Mouse (Mus musculus): ENCODE data around the gene Il18rap. TPM values are rescaled to one million over a fixed set of nuclear protein-coding genes. Genes with fewer than 3 reads are reported as not detected.

The Il18rap gene
- total RNA-seq (2017), result 40.3 and 72.9 TPM in 2 replicates

DNA sequence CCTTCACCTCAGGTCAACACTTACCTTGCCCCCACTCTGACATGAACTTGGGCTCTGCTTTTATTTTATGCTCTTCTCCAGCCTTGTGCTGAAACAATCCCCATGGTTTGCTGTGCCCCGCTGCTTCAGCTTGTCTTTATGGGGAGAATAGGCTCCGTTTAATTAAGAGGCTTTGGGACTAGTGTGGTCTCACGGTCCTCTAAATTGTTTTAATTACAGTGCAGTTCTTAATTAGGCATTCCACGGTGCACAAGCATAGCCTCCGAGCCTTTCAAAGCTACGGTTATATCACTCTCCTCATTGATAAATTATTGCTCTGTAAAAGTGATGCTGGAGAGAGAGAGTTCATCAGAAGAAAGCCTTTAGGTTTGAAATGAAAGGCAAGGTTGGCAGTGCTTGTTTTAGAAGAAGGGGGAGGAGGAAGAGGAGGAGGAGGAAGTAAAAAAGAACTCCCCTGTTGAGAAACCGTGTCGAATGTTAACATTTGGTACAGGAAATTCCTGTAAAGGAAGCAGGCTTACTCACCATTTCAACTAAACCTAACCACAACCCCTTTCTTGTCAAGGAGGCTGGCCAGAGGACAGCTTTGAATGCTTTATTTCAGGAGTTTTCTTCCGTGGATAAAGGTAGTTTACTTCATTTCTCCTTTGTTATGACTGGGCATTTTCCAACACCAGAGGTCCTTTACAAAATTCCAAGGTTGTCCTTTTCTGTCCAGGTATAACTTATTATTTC is at the start of gene Il18rap:
Gene Il18rap, plus strand, starts transcription at position 512 of the 735 bp plus-strand sequence.
- peak; percentile 95 to 98 for ATAC-seq (replicated peaks in 1 of 2; ENCODE audit: insufficient read depth in 1 of 2, low FRiP score in 2 of 2, low TSS enrichment in 1 of 2, low read depth in 1 of 2, poor library complexity in 2 of 2, severe bottlenecking in 2 of 2)

DNA sequence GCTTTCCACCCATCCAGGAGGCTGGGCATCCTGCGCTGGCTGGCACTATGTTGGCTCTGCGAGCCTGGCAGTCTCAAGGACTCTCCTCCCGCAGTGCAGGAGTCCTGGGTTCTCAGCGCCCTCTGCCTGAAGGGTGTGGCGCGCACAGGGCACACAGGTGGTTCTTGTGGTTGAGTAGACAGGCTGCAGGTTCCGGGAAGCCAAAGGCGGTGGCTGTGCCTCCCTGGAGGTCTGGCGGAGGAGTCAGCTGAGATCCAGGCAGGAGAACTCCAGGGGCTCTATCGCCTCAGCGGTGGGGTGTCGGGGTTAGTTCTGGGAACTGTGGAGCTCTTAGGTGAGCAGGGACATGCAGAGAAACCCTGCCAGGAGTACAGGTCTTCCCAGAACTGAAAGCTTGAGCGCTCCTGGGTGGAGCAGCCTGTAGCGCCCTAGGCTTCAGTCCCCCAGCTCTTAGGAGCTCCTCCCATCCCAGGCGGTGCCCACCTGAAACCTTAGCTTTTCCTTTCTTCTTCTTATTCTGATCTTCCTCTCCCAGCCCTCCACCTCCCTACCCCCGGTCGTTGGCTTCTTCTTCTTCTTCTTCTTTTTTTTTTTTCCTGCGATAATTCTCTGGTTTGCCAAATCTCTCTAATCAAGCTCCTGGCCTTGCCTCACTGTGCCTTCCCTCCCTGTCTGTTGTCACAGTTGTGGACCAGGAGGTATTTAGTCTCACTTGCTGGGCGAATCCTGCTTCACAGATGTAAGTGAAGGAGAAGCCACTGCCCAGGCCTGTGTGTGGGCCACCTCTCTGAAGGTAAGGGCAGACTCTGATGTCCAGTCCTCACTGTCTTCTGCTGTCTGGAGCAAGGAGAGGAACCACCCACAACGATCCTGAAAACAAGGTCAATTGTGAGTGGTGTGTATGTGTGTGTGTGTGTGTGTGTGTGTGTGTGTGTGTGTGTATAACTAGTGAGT is 49.4 kb upstream of the Il18rap start, which contains the start of gene Il18r1:
Gene Il18r1, plus strand, starts transcription at position 76 of the 954 bp plus-strand sequence.
- peak; percentile 68 to 73 for ATAC-seq (replicated peaks in 1 of 2; ENCODE audit: insufficient read depth in 1 of 2, low FRiP score in 2 of 2, low TSS enrichment in 1 of 2, low read depth in 1 of 2, poor library complexity in 2 of 2, severe bottlenecking in 2 of 2)

DNA sequence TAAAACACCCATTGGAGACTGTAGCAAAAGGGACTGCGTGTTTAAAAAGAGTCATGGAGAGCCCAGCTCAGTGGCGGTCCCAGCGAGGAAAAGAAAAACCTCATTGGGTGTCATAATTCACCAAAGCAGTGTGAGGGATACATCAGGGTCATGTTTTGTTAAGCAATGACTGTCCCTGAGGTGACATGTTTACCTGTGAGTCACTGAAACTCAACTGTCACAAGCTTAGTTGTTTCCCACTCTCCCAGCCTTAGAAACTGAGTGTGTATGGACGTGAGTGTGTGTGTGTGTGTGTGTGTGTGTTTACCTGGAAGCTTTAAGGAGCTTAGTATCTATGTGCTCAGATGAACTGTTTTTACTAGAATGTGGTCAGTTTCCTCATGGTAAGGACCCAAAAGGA is 47.9 kb upstream of the Il18rap start:
- no peak for ATAC-seq (replicated peaks in 1 of 2; ENCODE audit: insufficient read depth in 1 of 2, low FRiP score in 2 of 2, low TSS enrichment in 1 of 2, low read depth in 1 of 2, poor library complexity in 2 of 2, severe bottlenecking in 2 of 2)

DNA sequence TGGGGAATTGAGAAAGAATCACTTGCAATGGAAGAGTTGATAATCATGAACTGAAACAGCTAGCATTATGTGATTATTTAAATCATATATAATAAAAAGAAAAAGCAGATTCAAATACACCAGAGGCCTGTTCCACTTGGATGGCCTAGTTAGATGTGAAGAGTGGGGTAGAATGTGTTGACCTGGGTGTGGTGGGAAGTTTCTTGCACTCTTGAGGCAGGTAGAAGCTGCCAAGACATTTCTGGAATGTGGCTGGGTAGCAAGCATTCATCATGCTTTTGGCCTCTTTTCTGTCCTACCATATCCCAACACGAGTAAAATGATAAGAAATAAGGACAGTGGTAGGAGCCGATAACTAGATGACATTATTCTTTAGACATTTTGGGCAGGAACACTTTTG is 46.4 kb upstream of the Il18rap start:
- ATAC-seq (replicated peaks in 1 of 2; ENCODE audit: insufficient read depth in 1 of 2, low FRiP score in 2 of 2, low TSS enrichment in 1 of 2, low read depth in 1 of 2, poor library complexity in 2 of 2, severe bottlenecking in 2 of 2), result no peak

DNA sequence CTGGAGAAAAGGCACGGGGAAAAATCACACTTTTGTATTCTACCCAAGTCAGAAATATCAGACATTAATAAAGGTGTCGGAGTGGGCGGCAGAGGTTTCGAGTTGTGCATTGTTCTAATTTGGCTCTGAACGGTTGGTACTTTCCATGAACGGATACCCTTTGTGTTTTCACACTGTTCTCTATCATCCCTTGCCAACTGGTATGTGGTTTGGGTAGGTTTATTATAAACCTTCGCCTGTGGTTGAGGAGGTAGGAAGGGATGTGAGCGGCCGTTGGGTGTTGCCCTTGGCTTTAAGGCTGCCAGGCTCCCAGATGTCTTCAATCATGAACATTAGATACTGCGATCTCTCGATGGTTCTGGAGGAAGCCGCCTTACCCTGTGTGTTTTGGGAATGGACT is 45.3 kb upstream of the Il18rap start:
- ATAC-seq (replicated peaks in 1 of 2; ENCODE audit: insufficient read depth in 1 of 2, low FRiP score in 2 of 2, low TSS enrichment in 1 of 2, low read depth in 1 of 2, poor library complexity in 2 of 2, severe bottlenecking in 2 of 2), result peak; percentile 32 to 69; a peak in 3 of 4 replicates

DNA sequence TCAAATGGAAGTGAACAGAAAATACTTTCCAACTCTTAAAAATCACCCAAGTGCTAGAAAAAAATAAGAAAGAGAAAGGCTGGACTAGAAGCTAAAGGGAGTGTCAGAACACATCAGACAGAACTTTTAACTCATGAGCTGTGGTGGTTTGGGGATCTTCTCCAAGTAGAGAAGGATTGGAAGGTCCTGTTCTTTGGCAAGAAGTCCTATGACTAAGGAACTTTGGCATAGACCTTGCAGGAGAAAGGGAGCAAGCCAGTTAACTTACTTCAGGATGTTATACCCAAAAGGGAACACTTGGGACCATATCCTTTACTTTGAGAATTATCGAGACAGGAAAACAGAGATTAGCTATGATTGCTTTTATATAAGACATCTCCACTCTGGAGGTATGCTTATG is 42.8 kb upstream of the Il18rap start:
- ATAC-seq (replicated peaks in 1 of 2; ENCODE audit: insufficient read depth in 1 of 2, low FRiP score in 2 of 2, low TSS enrichment in 1 of 2, low read depth in 1 of 2, poor library complexity in 2 of 2, severe bottlenecking in 2 of 2), result no peak

DNA sequence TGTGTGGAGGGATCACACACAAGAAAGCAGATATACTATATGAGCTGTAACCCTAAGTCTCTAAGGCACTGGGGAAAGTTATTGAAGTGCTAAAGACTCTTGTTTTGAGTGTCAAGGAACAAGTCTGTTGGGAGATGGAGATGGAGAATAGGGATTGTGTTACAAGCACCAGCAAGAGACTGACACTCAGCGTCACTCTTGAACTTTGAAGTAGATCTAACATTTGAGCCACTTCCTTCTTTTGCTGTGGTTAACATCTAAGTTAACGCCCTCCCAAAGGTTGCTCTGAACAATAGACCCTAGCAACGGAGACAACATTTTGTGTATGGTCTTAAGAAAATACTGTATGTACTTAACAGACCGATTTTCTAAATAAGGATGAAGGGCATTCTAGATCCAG is 41.5 kb upstream of the Il18rap start:
- ATAC-seq (replicated peaks in 1 of 2; ENCODE audit: insufficient read depth in 1 of 2, low FRiP score in 2 of 2, low TSS enrichment in 1 of 2, low read depth in 1 of 2, poor library complexity in 2 of 2, severe bottlenecking in 2 of 2), result peak; percentile 57 to 62

DNA sequence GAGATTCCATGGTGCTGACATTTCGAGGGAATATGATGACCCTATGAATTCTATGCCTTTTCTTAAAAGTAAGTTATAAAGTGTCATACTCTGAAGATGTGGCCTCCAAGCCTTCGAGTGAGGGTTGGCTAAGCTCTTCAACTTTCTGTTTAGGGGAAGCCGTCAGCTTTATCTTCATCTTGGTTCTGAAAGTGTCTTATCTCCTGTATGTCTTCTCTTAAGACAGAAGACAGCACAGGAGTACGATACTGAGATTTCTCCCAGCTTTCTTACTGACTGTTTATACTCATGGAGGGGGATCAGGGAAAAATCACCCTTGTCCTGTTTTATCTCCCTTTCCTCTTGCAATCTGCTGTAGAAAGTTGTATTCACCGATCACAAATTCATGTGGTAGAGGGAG is 40.8 kb upstream of the Il18rap start:
- ATAC-seq (replicated peaks in 1 of 2; ENCODE audit: insufficient read depth in 1 of 2, low FRiP score in 2 of 2, low TSS enrichment in 1 of 2, low read depth in 1 of 2, poor library complexity in 2 of 2, severe bottlenecking in 2 of 2), result no peak

DNA sequence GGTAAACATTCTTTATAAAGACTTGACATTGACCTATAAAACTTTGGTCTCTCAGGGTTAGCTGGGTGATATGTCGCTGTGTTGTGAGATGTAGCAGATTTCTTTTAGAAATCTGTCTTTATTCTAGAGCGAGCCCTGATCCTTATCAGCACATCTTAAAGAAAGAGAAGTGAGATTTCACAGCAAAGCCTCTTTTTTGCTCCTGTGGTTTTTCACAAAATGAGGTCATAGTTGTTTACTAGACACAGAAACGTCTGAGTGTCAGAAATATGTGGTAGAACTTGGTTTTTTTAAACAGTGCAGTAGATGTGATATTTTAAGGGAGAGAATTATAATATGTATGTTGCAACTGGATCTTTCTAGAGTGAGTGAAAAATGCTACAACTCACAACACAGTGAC is 39.5 kb upstream of the Il18rap start:
- peak in 1 of 2 experiments; percentile 51; a peak in 1 of 4 replicates for ATAC-seq (replicated peaks in 1 of 2; ENCODE audit: insufficient read depth in 1 of 2, low FRiP score in 2 of 2, low TSS enrichment in 1 of 2, low read depth in 1 of 2, poor library complexity in 2 of 2, severe bottlenecking in 2 of 2)

DNA sequence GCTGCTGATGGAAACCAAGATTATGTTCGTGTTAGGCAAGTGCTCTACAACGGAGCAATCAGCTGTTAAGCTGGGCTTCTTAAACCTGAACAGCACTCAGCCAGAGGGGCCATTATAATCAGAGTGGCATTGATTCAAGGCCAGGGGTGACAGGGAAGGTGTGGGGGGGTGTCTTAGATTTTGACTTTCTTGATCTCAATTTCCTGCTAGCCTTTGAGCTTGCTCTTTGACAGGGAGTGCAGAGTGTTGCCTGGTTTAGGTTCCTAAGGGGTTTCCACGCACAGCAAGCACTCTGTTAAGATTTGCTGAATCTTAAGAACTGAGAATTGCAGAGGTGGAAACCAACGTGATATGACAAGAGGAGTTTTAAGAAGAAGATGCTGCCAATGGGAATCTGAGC is 38.4 kb upstream of the Il18rap start:
- no peak for ATAC-seq (replicated peaks in 1 of 2; ENCODE audit: insufficient read depth in 1 of 2, low FRiP score in 2 of 2, low TSS enrichment in 1 of 2, low read depth in 1 of 2, poor library complexity in 2 of 2, severe bottlenecking in 2 of 2)

DNA sequence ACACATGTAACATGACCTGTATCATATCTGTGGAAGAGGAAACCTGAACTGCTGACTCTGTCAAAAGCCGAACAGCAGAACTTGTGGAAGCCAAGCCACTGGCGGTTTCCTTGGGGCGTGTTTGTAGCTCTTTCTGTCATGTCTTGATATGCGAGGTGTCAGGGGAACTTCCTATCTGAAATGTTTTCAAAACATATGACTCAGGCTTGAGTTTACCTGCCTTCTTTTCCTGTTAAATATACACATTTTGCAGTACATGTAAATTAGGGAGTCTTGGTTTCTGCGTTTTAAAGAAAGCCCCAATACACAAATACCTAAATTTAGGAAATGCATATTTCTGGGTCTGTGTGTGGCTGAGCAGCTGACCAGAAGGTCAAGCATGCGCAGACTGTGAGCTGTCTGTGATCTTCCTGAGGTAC is 35.6 kb upstream of the Il18rap start:
- ATAC-seq (replicated peaks in 1 of 2; ENCODE audit: insufficient read depth in 1 of 2, low FRiP score in 2 of 2, low TSS enrichment in 1 of 2, low read depth in 1 of 2, poor library complexity in 2 of 2, severe bottlenecking in 2 of 2), result peak; percentile 67 to 79

DNA sequence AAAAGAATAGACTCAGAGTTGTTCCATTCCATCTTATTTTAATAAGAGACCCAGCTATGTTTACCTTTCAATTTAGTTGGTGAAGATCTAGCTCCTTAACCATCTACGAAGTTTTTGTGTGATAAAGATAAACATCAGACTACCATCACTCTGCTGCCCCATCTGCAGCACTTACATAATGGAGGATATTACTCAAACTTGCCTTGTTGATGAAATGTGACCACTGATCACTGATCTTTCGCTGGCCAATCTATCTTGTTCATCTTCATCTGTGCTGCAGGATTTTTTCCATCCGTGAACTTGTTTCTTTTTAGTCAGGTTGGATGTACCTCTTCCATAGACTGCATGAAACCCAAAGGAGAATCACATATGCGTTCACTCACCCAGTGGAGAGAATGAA is 20.6 kb upstream of the Il18rap start:
- no peak for ATAC-seq (replicated peaks in 1 of 2; ENCODE audit: insufficient read depth in 1 of 2, low FRiP score in 2 of 2, low TSS enrichment in 1 of 2, low read depth in 1 of 2, poor library complexity in 2 of 2, severe bottlenecking in 2 of 2)

DNA sequence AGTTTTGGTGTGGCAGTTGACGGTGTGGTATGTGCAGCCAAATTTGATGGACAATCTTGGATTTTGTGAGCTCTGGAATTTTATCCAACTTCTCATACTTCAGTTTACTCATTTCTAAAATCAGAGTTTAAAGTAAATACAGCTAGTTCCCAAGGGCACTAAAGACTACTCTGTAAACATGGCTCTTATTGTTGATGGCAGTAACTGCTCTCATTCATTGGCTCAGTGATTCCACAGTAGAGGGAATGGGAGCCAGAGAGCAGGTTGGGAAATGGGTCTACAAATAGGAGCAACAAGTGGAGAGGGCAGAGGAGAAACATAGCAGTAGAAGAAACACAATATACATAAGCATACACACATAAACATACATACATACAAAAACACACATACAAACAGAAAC is 15.5 kb upstream of the Il18rap start:
- no peak for ATAC-seq (replicated peaks in 1 of 2; ENCODE audit: insufficient read depth in 1 of 2, low FRiP score in 2 of 2, low TSS enrichment in 1 of 2, low read depth in 1 of 2, poor library complexity in 2 of 2, severe bottlenecking in 2 of 2)

DNA sequence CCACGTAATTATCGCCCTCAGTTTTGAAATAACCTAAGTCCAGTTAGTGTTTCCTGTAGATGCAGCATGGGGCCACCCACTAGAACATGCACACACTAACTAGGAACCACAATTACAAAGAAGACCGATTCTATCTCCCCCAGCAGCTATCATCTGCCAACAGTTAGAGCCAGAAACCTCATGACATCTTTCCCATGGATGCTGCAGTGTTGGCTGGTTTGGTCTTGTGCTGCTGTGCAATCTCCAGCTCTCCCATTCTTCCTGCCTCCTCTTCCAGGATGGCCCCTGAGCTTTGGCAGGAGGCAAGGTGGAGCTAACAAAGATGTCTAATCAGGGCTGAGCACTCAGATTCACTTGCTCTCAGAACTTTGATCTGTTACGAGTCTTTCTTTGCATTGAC is 14.0 kb upstream of the Il18rap start:
- no peak for ATAC-seq (replicated peaks in 1 of 2; ENCODE audit: insufficient read depth in 1 of 2, low FRiP score in 2 of 2, low TSS enrichment in 1 of 2, low read depth in 1 of 2, poor library complexity in 2 of 2, severe bottlenecking in 2 of 2)

DNA sequence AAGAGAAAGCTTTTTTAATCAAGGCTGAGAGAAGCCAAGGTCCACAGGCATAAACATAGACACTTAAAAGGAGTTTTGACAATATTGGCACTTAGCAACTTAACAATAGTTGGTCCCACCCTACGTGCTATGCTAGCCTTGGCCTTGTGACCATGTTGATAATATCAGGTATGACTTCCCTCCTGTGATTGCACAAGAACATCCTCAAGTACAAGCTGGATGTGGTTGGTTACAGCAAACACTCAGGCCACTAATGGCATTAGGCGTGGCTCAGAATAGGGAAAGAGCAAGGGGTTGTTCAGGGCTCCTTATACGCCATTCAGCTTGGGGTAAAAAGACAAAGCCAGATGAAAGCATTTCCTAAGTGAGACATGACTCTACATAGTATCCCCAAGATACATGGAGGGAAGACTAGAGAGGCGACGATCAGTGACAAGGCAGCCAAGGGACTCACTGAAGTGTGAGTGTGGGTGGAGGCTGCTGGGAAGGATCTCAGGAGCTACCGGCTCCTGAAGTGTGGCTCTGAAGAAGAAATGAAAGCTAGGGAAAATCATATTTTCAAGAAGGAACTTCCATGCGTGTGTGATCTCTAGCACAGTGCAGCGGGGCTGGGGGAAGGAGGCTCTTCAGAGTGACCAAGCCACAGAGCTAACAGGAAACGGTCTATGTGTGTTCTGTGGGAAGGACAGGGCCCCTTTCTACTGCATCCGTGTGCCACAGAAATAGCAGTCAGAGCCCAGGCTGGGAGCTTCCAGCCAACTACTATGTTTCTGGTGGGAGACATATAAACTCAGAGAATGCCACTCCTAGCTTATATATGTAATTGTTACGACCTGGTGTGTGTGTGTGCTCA is 13.4 kb upstream of the Il18rap start:
- ATAC-seq (replicated peaks in 1 of 2; ENCODE audit: insufficient read depth in 1 of 2, low FRiP score in 2 of 2, low TSS enrichment in 1 of 2, low read depth in 1 of 2, poor library complexity in 2 of 2, severe bottlenecking in 2 of 2), result peak; percentile 79 to 87

DNA sequence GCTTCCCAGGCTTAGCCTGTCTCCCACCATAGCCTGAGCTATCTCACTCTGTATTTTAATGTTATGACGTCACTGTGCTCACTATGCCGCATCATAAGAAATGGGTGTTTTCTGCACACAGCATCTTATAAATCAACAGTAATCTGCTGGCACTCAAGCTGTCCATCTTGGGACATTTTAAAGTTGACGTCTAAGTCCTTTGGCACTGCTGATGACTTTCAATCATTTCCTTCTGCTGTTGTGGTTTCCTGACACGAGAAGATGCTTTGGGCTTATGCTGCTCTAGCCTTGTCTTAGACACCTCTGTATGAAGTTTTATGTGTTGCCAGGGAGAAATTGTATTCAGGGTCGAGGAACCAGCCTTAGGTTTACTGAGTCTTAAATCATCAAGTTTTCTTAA is 10.6 kb upstream of the Il18rap start:
- peak; percentile 3 to 51; a peak in 2 of 4 replicates for ATAC-seq (replicated peaks in 1 of 2; ENCODE audit: insufficient read depth in 1 of 2, low FRiP score in 2 of 2, low TSS enrichment in 1 of 2, low read depth in 1 of 2, poor library complexity in 2 of 2, severe bottlenecking in 2 of 2)

DNA sequence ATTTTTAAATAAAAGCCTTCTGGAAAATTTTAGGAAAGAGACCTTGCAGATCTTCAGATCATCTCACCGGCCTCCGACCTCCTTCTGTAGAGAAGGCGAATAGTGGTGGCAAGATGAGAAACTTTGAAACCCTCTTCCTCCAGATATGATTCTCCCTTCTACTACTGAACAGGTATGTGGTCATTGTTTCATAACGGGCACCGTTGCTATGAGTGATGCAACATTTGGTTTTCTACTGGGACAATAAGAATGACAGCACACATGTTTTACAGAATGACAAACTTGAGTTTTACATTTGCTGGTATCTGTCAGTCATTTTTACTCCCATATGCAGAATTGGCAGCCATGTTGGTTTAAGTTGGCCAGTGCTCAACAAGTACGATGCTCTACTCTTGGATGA is 1.2 kb downstream of the Il18rap start:
- no peak for ATAC-seq (replicated peaks in 1 of 2; ENCODE audit: insufficient read depth in 1 of 2, low FRiP score in 2 of 2, low TSS enrichment in 1 of 2, low read depth in 1 of 2, poor library complexity in 2 of 2, severe bottlenecking in 2 of 2)
